Mouse (Mus musculus) CH12.LX (cell line): ENCODE data around the gene Sh2d1b2. TPM values are rescaled to one million over a fixed set of nuclear protein-coding genes. Genes with fewer than 3 reads are reported as not detected.

Experiments used
- DNase-seq: peaks from one replicate; pipeline ENCODE4 v3.0.0-alpha.2; 2013; ENCODE audit errors: extremely low read depth
- H3K27ac ChIP-seq: 2 replicates; pipeline ENCODE4 v1.5.1; 2012; ENCODE audit warnings: low read depth, mild to moderate bottlenecking, control low read depth, moderate library complexity; ENCODE audit not compliant: insufficient read depth
- H3K27me3 ChIP-seq: replicated peaks from 2 replicates; pipeline ENCODE3; 2012; ENCODE audit warnings: inconsistent platforms
- H3K36me3 ChIP-seq, 2 experiments: replicated peaks in 1 of 2; 2 replicates each; pipeline versions ENCODE3 to v1.6.1; 2012; ENCODE audit warnings: inconsistent platforms in 1 of 2, low read length in 1 of 2, mild to moderate bottlenecking in 1 of 2, mixed read lengths in 1 of 2, moderate library complexity in 1 of 2; ENCODE audit not compliant: control insufficient read depth in 1 of 2, insufficient read depth in 1 of 2
- H3K4me1 ChIP-seq, 2 experiments: 2 replicates each; pipeline ENCODE4 v1.6.1; 2012; ENCODE audit warnings: inconsistent platforms in 1 of 2, moderate library complexity in 1 of 2; ENCODE audit not compliant: insufficient read depth in 2 of 2, control insufficient read depth in 1 of 2
- H3K4me2 ChIP-seq: 2 replicates; pipeline ENCODE4 v1.6.1; 2012; ENCODE audit warnings: low read depth, mild to moderate bottlenecking, control low read depth; ENCODE audit not compliant: poor library complexity, insufficient read depth, severe bottlenecking
- H3K4me3 ChIP-seq, 3 experiments: fragments of 150-350 bp in 1 of 3; sonication (generic) in 1 of 3; replicated peaks in 1 of 3; 2 replicates each; pipeline versions ENCODE3 to v1.5.1; 2011 to 2012; ENCODE audit warnings: low read depth in 2 of 3, low read length in 2 of 3, mild to moderate bottlenecking in 2 of 3, moderate library complexity in 2 of 3, control low read depth in 1 of 3, improper control_type of control experiment in 1 of 3, inconsistent platforms in 1 of 3, mixed read lengths in 1 of 3; ENCODE audit not compliant: poor library complexity in 1 of 3
- H3K79me2 ChIP-seq: replicated peaks from 2 replicates; pipeline ENCODE4 v1.6.1; 2012; ENCODE audit warnings: mild to moderate bottlenecking, moderate library complexity; ENCODE audit not compliant: control insufficient read depth, poor library complexity, insufficient read depth, severe bottlenecking; ENCODE audit errors: extremely low read depth
- H3K9ac ChIP-seq: 2 replicates; pipeline ENCODE4 v1.6.1; 2012; ENCODE audit warnings: low read depth, mild to moderate bottlenecking, control low read depth, moderate library complexity; ENCODE audit not compliant: insufficient read depth
- H3K9me3 ChIP-seq: replicated peaks from 2 replicates; pipeline ENCODE3; 2012; ENCODE audit warnings: low read length, inconsistent platforms, mixed read lengths
- CHD2 ChIP-seq: IDR thresholded peaks from 2 replicates; pipeline ENCODE4 v1.6.1; 2011; ENCODE audit warnings: low read length, improper control_type of control experiment
- CTCF ChIP-seq, 2 experiments: IDR thresholded peaks in 1 of 2; conservative IDR thresholded peaks in 1 of 2; 2 replicates each; pipeline ENCODE4 v1.5.1; 2011 to 2012; ENCODE audit warnings: low read depth in 2 of 2, low read length in 2 of 2, improper control_type of control experiment in 1 of 2, inconsistent platforms in 1 of 2, mild to moderate bottlenecking in 1 of 2, moderate library complexity in 1 of 2
- E2F4 ChIP-seq: IDR thresholded peaks from 2 replicates; pipeline ENCODE4 v1.6.1; 2011; ENCODE audit warnings: low read depth, low read length, improper control_type of control experiment; ENCODE audit not compliant: insufficient replicate concordance
- ELF1 ChIP-seq: IDR thresholded peaks from 2 replicates; pipeline ENCODE4 v1.6.1; 2014; ENCODE audit warnings: low read depth, mild to moderate bottlenecking, inconsistent platforms, low read length, improper control_type of control experiment
- GABPA ChIP-seq: IDR thresholded peaks from 2 replicates; pipeline ENCODE4 v1.6.1; 2012; ENCODE audit warnings: low read depth, low read length, improper control_type of control experiment, inconsistent platforms; ENCODE audit not compliant: insufficient replicate concordance
- JUND ChIP-seq: conservative IDR thresholded peaks from 2 replicates; pipeline ENCODE4 v1.6.1; 2011; ENCODE audit warnings: low read depth, low read length, improper control_type of control experiment
- KAT2A ChIP-seq: IDR thresholded peaks from 2 replicates; pipeline ENCODE4 v1.6.1; 2012; ENCODE audit warnings: low read length, improper control_type of control experiment, inconsistent platforms; ENCODE audit not compliant: insufficient replicate concordance
- MAZ ChIP-seq: IDR thresholded peaks from 2 replicates; pipeline ENCODE4 v1.6.1; 2012; ENCODE audit warnings: low read depth, mild to moderate bottlenecking, inconsistent platforms, low read length, improper control_type of control experiment, moderate library complexity
- MEF2A ChIP-seq: IDR thresholded peaks from 2 replicates; pipeline ENCODE4 v1.6.1; 2014; ENCODE audit warnings: low read depth, mild to moderate bottlenecking, inconsistent platforms, low read length, improper control_type of control experiment, borderline replicate concordance
- MXI1 ChIP-seq: IDR thresholded peaks from 2 replicates; pipeline ENCODE4 v1.6.1; 2011; ENCODE audit warnings: mild to moderate bottlenecking, low read depth, low read length, improper control_type of control experiment
- MYC ChIP-seq: IDR thresholded peaks from 2 replicates; pipeline ENCODE4 v1.6.1; 2011; ENCODE audit warnings: low read depth, mild to moderate bottlenecking, improper control_type of control experiment, low read length
- PAX5 ChIP-seq: IDR thresholded peaks from 2 replicates; pipeline ENCODE4 v1.6.1; 2012; ENCODE audit warnings: low read length, inconsistent platforms, mixed read lengths
- RAD21 ChIP-seq: IDR thresholded peaks from 2 replicates; pipeline ENCODE4 v1.6.1; 2011; ENCODE audit warnings: low read depth, mild to moderate bottlenecking, low read length, improper control_type of control experiment, moderate library complexity
- SIN3A ChIP-seq: IDR thresholded peaks from 2 replicates; pipeline ENCODE4 v1.6.1; 2012; ENCODE audit warnings: low read length, improper control_type of control experiment, inconsistent platforms
- SMC3 ChIP-seq: IDR thresholded peaks from 2 replicates; pipeline ENCODE4 v1.6.1; 2011; ENCODE audit warnings: low read depth, low read length, improper control_type of control experiment
- USF1 ChIP-seq: IDR thresholded peaks from 2 replicates; pipeline ENCODE4 v1.6.1; 2014; ENCODE audit warnings: low read depth, mild to moderate bottlenecking, inconsistent platforms, low read length, improper control_type of control experiment
- ZC3H11A ChIP-seq: IDR thresholded peaks from 2 replicates; pipeline ENCODE4 v1.6.1; 2012; ENCODE audit warnings: low read depth, mild to moderate bottlenecking, inconsistent platforms, low read length, improper control_type of control experiment
- ZKSCAN1 ChIP-seq: IDR thresholded peaks from 2 replicates; pipeline ENCODE4 v1.6.1; 2012; ENCODE audit warnings: low read depth, inconsistent platforms, low read length, improper control_type of control experiment, borderline replicate concordance
- ZMIZ1 ChIP-seq: IDR thresholded peaks from 2 replicates; pipeline ENCODE4 v1.6.1; 2012; ENCODE audit warnings: low read depth, mild to moderate bottlenecking, inconsistent platforms, low read length, improper control_type of control experiment
- ZNF384 ChIP-seq: IDR thresholded peaks from 2 replicates; pipeline ENCODE4 v1.6.1; 2012; ENCODE audit warnings: low read depth, low read length, improper control_type of control experiment, inconsistent platforms
- dilution Hi-C: fragments of 300-500 bp; cut with MboI; formaldehyde crosslinking; loops from 2 replicates; pipeline ENCODE4 v1.14.3; 2020; ENCODE audit warnings: low sequenced_read_pairs; ENCODE audit not compliant: extremely low pct_unique_long_range_greater_than_20kb, extremely low pct_ligation_motif_present
- in situ Hi-C: fragments of 300-500 bp; cut with MboI; formaldehyde crosslinking; loops from 3 replicates; pipeline ENCODE4 v1.14.3; 2019; ENCODE audit warnings: low sequenced_read_pairs, low pct_ligation_motif_present, low pct_unique_long_range_greater_than_20kb, mixed read lengths
- polyA plus RNA-seq: library from polyadenylated mRNA; unstranded; fragments of >175 nt; gene quantifications from 2 replicates; pipeline ENCODE4 v1.2.1, GENCODE M21; 2012; ENCODE audit warnings: low read depth; ENCODE audit not compliant: insufficient read length
- total RNA-seq, 2 experiments: library from RNA; depleted of rRNA; stranded (reverse); fragments of 300-350 nt in 1 of 2; fragments of >200 nt in 1 of 2; gene quantifications; 2 replicates each; pipeline ENCODE4 v1.2.3; 2012 to 2014

The Sh2d1b2 gene
- total and polyA plus RNA-seq, 3 experiments, result 0.47 to 1.1 TPM; not detected in 1

GRCm38 (mm10) chr1:170293257-170293656 is 60.7 kb downstream of the Sh2d1b2 start:
- dilution Hi-C loops, result no loop called here
- in situ Hi-C loops, result loop anchor here (10.0 kb wide), 1 partner anchor 68 kb away; no protein-coding TSS in a partner anchor
- DNase-seq, result no peak

DNA sequence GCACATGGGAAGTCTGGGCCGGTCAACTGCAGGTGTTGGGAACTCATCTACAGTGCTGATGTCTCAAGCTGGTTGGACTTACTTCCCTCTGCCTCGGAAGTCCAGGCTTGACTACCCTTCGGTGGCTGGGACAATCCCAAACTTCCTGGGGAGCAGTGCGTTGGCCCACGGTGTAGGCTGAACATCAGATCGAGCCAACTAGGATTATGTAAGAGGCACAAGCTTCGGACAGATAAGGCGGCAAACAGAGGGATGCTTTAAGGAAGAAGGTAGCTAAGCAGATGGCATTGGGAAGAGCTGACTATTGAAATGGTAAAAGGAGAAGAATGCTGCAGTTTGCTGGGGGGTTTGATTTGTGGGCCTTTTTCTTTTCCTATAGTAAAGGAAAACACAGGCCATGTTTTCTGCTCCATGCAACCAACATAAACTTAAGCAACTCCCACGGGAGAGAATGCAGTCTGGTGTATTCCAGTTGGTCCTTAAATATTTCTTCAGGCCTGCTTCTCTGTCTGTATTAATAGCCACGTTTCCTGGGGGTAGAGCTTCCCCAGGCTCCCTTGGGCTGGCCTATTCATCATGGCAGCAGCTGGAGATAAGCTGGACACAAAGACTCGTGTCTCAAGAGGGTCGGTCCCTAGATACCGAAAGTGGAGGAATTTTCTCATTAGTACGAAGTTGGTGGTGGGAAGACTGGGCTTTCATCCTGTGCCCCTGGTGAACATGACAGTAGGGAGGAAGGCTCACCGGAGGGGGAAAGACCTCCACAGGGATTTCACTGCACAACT is 62.4 kb downstream of the Sh2d1b2 start:
- dilution Hi-C loops (no loop called here), in situ Hi-C loops (loop anchor here (10.0 kb wide), 1 partner anchor 70 kb away; no protein-coding TSS in a partner anchor)
- Histone ChIP-seq H3K9ac (no peak overlapping the region), H3K27me3 (peaks cover 8% of the 10 kb centered on the region), H3K9me3 (peaks cover under 1% of the 10 kb centered on the region), H3K36me3 (no peaks in the 10 kb centered on the region), H3K79me2 (no peaks in the 10 kb centered on the region), H3K4me2 (no peak overlapping the region), H3K4me3 (no peak overlapping the region), H3K27ac (no peak overlapping the region), H3K4me1 (peaks cover 0 to 9% of the 10 kb centered on the region in 2 experiments; a peak in 2 of 4 replicates)
- DNase-seq, result no peak
- no peak for TF ChIP-seq CTCF (conservative IDR thresholded peaks at IDR 0.05 in 1 of 2, IDR thresholded peaks at IDR 0.05 in 1 of 2; ENCODE audit: low read depth in 2 of 2, low read length in 2 of 2)
- no peak for TF ChIP-seq SIN3A
- TF ChIP-seq ZC3H11A, result no peak
- no peak for TF ChIP-seq PAX5
- no peak for TF ChIP-seq E2F4
- no peak for TF ChIP-seq MXI1
- no peak for TF ChIP-seq USF1
- TF ChIP-seq MYC, result no peak
- no peak for TF ChIP-seq CHD2
- TF ChIP-seq MEF2A, result no peak
- TF ChIP-seq MAZ, result no peak
- no peak for TF ChIP-seq GABPA
- TF ChIP-seq ZMIZ1, result no peak
- no peak for TF ChIP-seq ELF1
- no peak for TF ChIP-seq JUND
- no peak for TF ChIP-seq RAD21
- TF ChIP-seq SMC3, result no peak

More at GRCm38 (mm10) chr1:170293257-170293656, 60.7 kb downstream of the Sh2d1b2 start:
- no peak overlapping the region for H3K4me2 ChIP-seq
- H3K36me3 ChIP-seq, result no peaks in the 10 kb centered on the region
- H3K9me3 ChIP-seq, result peaks cover 4% of the 10 kb centered on the region
- no peak overlapping the region for H3K9ac ChIP-seq
- no peaks in the 10 kb centered on the region for H3K4me1 ChIP-seq
- H3K4me3 ChIP-seq, result no peak overlapping the region
- TF ChIP-seq ZNF384 (no peak), ZC3H11A (no peak), JUND (no peak), ZKSCAN1 (no peak), KAT2A (no peak), PAX5 (no peak)
- H3K27ac ChIP-seq, result no peak overlapping the region
- no peaks in the 10 kb centered on the region for H3K79me2 ChIP-seq
- peaks cover 2% of the 10 kb centered on the region for H3K27me3 ChIP-seq
